Mouse (Mus musculus) layer of hippocampus, postnatal 14 days (tissue): Measurements from ENCODE around the gene Zfp180. TPM values are rescaled to one million over a fixed set of nuclear protein-coding genes. Genes with fewer than 3 reads are reported as not detected.

ENCODE experiments used
- total RNA-seq, 2 experiments: library from RNA; stranded (reverse); gene quantifications; 2 replicates each; pipeline ENCODE4 v1.2.3; 2021

Zfp180 gene
- total RNA-seq, 2 experiments from 2014 or later, result 28.8 to 30.7 TPM

Other genes starting within 250 kb of the Zfp180 start
- not detected for gene Vmn1r176, start 244.6 kb upstream of the Zfp180 start, total RNA-seq
- not detected for gene Vmn1r177, start 215.5 kb upstream of the Zfp180 start, total RNA-seq
- gene Vmn1r178, start 189.9 kb upstream of the Zfp180 start, total RNA-seq, result not detected
- not detected for gene Vmn1r179, start 154.9 kb upstream of the Zfp180 start, total RNA-seq
- gene Vmn1r180, start 131.3 kb upstream of the Zfp180 start, total RNA-seq, result not detected
- gene Vmn1r181, start 107.3 kb upstream of the Zfp180 start, total RNA-seq, result not detected
- gene V1rd19, start 80.2 kb upstream of the Zfp180 start, total RNA-seq, result not detected
- not detected for gene Vmn1r183, start 28.7 kb upstream of the Zfp180 start, total RNA-seq
- 1 to 10 TPM; 8.4 to 8.6 TPM for gene Zfp112, start 30.4 kb downstream of the Zfp180 start, total RNA-seq
- gene Zfp235, start 52.2 kb downstream of the Zfp180 start, total RNA-seq, result 10 to 100 TPM; 19.0 to 19.2 TPM
- gene Zfp114, start 93.1 kb downstream of the Zfp180 start, total RNA-seq, result 1 to 10 TPM; 4.0 to 4.3 TPM
- gene Zfp111, start 129.5 kb downstream of the Zfp180 start, total RNA-seq, result 10 to 100 TPM in 1 of 2 experiments, 1 to 10 TPM in 1; 9.4 to 10.3 TPM
- 1 to 10 TPM; 6.3 to 7.4 TPM for gene Zfp109, start 155.6 kb downstream of the Zfp180 start, total RNA-seq
- gene Zfp108, start 172.9 kb downstream of the Zfp180 start, total RNA-seq, result 1 to 10 TPM; 6.5 to 6.9 TPM
- gene Zfp93, start 188.5 kb downstream of the Zfp180 start, total RNA-seq, result 10 to 100 TPM in 1 of 2 experiments, 1 to 10 TPM in 1; 9.7 to 12.5 TPM
- 10 to 100 TPM; 20.5 to 21.1 TPM for gene Zfp61, start 219.3 kb downstream of the Zfp180 start, total RNA-seq
- 10 to 100 TPM; 13.3 to 13.9 TPM for gene Zfp94, start 234.7 kb downstream of the Zfp180 start, total RNA-seq